ENCODE assay signal across 9 mouse cellular contexts in genomic region chr10:68238707-68239425, GRCm38 (mm10). TPM values are rescaled to one million over a fixed set of nuclear protein-coding genes. Genes with fewer than 3 reads are reported as not detected.
DNase-seq lines count a peak whose midpoint lies in the region; ATAC-seq and TF ChIP-seq lines count a peak whose summit lies in the region.
"Had no signal": no experiment of that assay in that cellular context is flagged by ENCODE, and none has a peak within 500 bp of the region (broad histone marks: within the 10 kb centered on the region; RNA-seq: fewer than 3 reads in every experiment).

No protein-coding gene starts in this region.

- peak overlapping the region; percentile 6; the same call in 1 of the 2 replicates for H3K27ac ChIP-seq in heart, embryonic 13.5 days (replicated peaks)
- H3K27ac ChIP-seq in embryonic fibroblast, embryonic 13.5 days (ENCODE audit: insufficient read depth, low read length), result peak overlapping the region; percentile 62
- peak overlapping the region; percentile 55; the same call in 1 of the 2 replicates for H3K27ac ChIP-seq in stomach, embryonic 15.5 days

- H3K27me3 ChIP-seq in heart, embryonic 13.5 days (replicated peaks), result no peaks in the 10 kb centered on the region
- H3K27me3 ChIP-seq in stomach, embryonic 15.5 days (replicated peaks), result no peaks in the 10 kb centered on the region

- TF ChIP-seq CTCF in embryonic fibroblast, embryonic 13.5 days (IDR thresholded peaks at IDR 0.05; ENCODE audit: borderline replicate concordance, insufficient read depth, low read length), result no peak

- DNase-seq in heart, adult 9 months (ENCODE audit: low spot score in 2 of 2), result no peak
- peak; percentile 14 for DNase-seq in retina, postnatal 1 day
- DNase-seq in retina, embryonic 14.5 days (ENCODE audit: low spot score), result no peak
- no peak for DNase-seq in layer of hippocampus, adult 9-10 months (ENCODE audit: low spot score)
- no peak for DNase-seq in cerebellum, adult 11-12 months
- DNase-seq: embryo, embryonic 11 days had no signal

- 54% methylated on average over 5 of the region's 5 CpGs for WGBS in heart, embryonic 13.5 days
- 42% methylated on average over 5 of the region's 5 CpGs for WGBS in stomach, embryonic 15.5 days

- no peaks in the 10 kb centered on the region for H3K9me3 ChIP-seq in heart, embryonic 13.5 days
- no peaks in the 10 kb centered on the region for H3K9me3 ChIP-seq in stomach, embryonic 15.5 days

- ATAC-seq in heart, embryonic 13.5 days (ENCODE audit: extremely low read depth, insufficient number of reproducible peaks, low FRiP score, low TSS enrichment), result no peak
- ATAC-seq in stomach, embryonic 15.5 days (ENCODE audit: insufficient read depth, low FRiP score, low read depth), result no peak

- peaks cover 12% of the 10 kb centered on the region; the same call in 1 of the 2 replicates for H3K4me1 ChIP-seq in heart, embryonic 13.5 days
- no peaks in the 10 kb centered on the region; the same call in 1 of the 2 replicates for H3K4me1 ChIP-seq in embryonic fibroblast, embryonic 13.5 days (ENCODE audit: control insufficient read depth, insufficient read depth, low read length)
- peaks cover 11% of the 10 kb centered on the region; the same call in 1 of the 2 replicates for H3K4me1 ChIP-seq in stomach, embryonic 15.5 days

- no peak overlapping the region for H3K4me3 ChIP-seq in heart, embryonic 13.5 days
- no peak overlapping the region for H3K4me3 ChIP-seq in embryonic fibroblast, embryonic 13.5 days (ENCODE audit: insufficient read depth, low read length)
- no peak overlapping the region for H3K4me3 ChIP-seq in stomach, embryonic 15.5 days (replicated peaks)

- TF ChIP-seq POLR2A in embryonic fibroblast, embryonic 13.5 days (IDR thresholded peaks at IDR 0.05; ENCODE audit: low read depth, low read length), result no peak

- H3K9ac ChIP-seq in heart, embryonic 13.5 days, result no peak overlapping the region
- H3K9ac ChIP-seq in stomach, embryonic 15.5 days, result no peak overlapping the region

- H3K36me3 ChIP-seq in heart, embryonic 13.5 days, result peaks cover 58% of the 10 kb centered on the region
- H3K36me3 ChIP-seq in stomach, embryonic 15.5 days, result peaks cover 19% of the 10 kb centered on the region; the same call in 1 of the 2 replicates

- H3K4me2 ChIP-seq in heart, embryonic 13.5 days, result no peak overlapping the region
- no peak overlapping the region for H3K4me2 ChIP-seq in stomach, embryonic 15.5 days

RNA-seq across cellular contexts. Expression of gene Arid5b, which starts 39.7 kb away (rescaled TPM):
- polyA plus RNA-seq in heart, embryonic 13.5 days (2015; fragmentation: Nextera tagmentation; extraction: Ambion mirVana), result 17.9 and 19.6 TPM in 2 replicates
- 80.2 and 101 TPM in 2 replicates for polyA plus RNA-seq in embryonic fibroblast, embryonic 13.5 days (2011; ENCODE audit: insufficient read length, low read depth, missing spikeins)
- polyA plus RNA-seq in stomach, embryonic 15.5 days (2015; fragmentation: Nextera tagmentation; extraction: Ambion mirVana), result 32.3 and 33.1 TPM in 2 replicates

Comparison
In these comparisons a context has a peak if more than half of its experiments do, and no peak if none do; other contexts are left out.
1. H3K27ac ChIP-seq: peak in every context shown above with its lines; median percentile 62 in embryonic fibroblast, embryonic 13.5 days; 55 in stomach, embryonic 15.5 days; 6 in heart, embryonic 13.5 days.